Mouse (Mus musculus) spleen, adult 2 months (tissue): ENCODE results near the gene Sfxn1. TPM values are rescaled to one million over a fixed set of nuclear protein-coding genes. Genes with fewer than 3 reads are reported as not detected.

Experiments used
- DNase-seq, 2 experiments: peaks; one replicate each; pipeline versions ENCODE4 v3.0.0 to v3.0.0-alpha.2; 2012 to 2021; ENCODE audit warnings: low spot score in 2 of 2, low read depth in 1 of 2
- H3K27ac ChIP-seq: fragments of 200-500 bp; 2 replicates; pipeline ENCODE4 v1.5.1; 2012; ENCODE audit warnings: low read length, inconsistent platforms; ENCODE audit not compliant: insufficient read depth
- H3K27me3 ChIP-seq: fragments of 200-500 bp; 2 replicates; pipeline ENCODE4 v1.6.1; 2012; ENCODE audit warnings: mild to moderate bottlenecking, moderate library complexity, low read length, inconsistent platforms; ENCODE audit not compliant: control insufficient read depth, insufficient read depth
- H3K36me3 ChIP-seq: fragments of 200-500 bp; 2 replicates; pipeline ENCODE4 v1.6.1; 2012; ENCODE audit warnings: mild to moderate bottlenecking, low read length, inconsistent platforms; ENCODE audit not compliant: control insufficient read depth, insufficient read depth
- H3K4me1 ChIP-seq: fragments of 200-500 bp; 2 replicates; pipeline ENCODE4 v1.6.1; 2011; ENCODE audit warnings: inconsistent platforms; ENCODE audit not compliant: control insufficient read depth, insufficient read depth, insufficient read length
- H3K4me3 ChIP-seq: fragments of 200-500 bp; 2 replicates; pipeline ENCODE4 v1.5.1; 2011; ENCODE audit warnings: mild to moderate bottlenecking, inconsistent platforms; ENCODE audit not compliant: insufficient read depth, insufficient read length; ENCODE audit errors: extremely low read depth
- CTCF ChIP-seq: fragments of 200-500 bp; IDR thresholded peaks from 2 replicates; pipeline ENCODE4 v1.5.1; 2011; ENCODE audit warnings: mild to moderate bottlenecking, inconsistent platforms; ENCODE audit not compliant: insufficient read depth, insufficient read length, insufficient replicate concordance; ENCODE audit errors: extremely low read depth
- POLR2A ChIP-seq: fragments of 200-500 bp; IDR thresholded peaks from 2 replicates; pipeline ENCODE4 v1.6.1; 2011; ENCODE audit warnings: low read depth, low read length, inconsistent platforms
- WGBS: fragments of 180-500 bp; shearing (Covaris S2); methylation state at CpG from one replicate; pipeline ENCODE4 v1.1.7; 2018; 5-methylcytosine and 5-hydroxymethylcytosine counted together
- polyA plus RNA-seq: library from polyadenylated mRNA; depleted of rRNA; stranded (reverse); fragments of >200 nt; gene quantifications from 2 replicates; pipeline ENCODE4 v1.2.3, GENCODE M21; 2012

Sfxn1 gene
- polyA plus RNA-seq, 1 experiment = 8.7 TPM

DNA sequence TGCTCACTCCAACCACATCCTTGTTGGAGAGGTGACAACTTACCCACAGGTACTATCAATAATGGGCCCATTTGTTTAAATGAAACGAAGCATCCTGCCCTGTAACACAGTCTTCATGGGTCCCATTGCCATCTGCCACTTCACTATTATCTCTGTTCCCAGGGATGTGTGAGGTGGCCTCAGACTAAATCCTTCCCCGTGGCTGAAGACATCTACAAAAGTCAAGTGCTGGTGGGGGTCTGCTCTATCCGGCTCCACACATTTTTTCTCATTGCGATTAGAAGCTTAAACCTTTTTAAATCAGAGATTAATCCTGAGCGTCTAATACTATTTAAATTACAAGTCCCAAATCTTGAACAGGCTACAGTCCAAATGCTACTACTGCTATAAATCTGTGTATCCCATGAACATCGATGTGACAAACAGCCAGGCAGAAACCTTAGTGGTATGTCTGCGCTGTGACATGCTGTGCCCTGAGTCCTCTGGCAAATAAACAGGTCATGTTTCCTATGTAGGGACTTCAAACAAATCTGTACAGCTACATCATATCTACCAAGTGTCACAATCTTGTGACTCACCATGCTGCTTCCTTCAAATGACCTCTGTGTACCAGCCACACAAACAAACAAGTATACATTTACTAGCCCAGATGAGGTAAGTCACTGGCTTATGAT, 22.9 kb upstream of the Sfxn1 start:
- TF ChIP-seq CTCF = no peak
- TF ChIP-seq POLR2A = no peak
- Histone ChIP-seq H3K36me3 (no peaks in the 10 kb centered on the region), H3K4me1 (no peaks in the 10 kb centered on the region), H3K27ac (no peak overlapping the region), H3K27me3 (no peaks in the 10 kb centered on the region), H3K4me3 (no peak overlapping the region)
- WGBS = 85% methylated on average over 7 of the region's 7 CpGs
- DNase-seq = no peak

GRCm38 (mm10) chr13:54051641-54052040, 20.0 kb upstream of the Sfxn1 start:
- Histone ChIP-seq H3K4me1 (0 out of 2 replicates have a peak, but pooled peaks cover 4% of the 10 kb centered on the region), H3K4me3 (no peak overlapping the region; the same call in 1 of the 2 replicates), H3K36me3 (no peaks in the 10 kb centered on the region), H3K27me3 (peaks cover 7% of the 10 kb centered on the region), H3K27ac (no peak overlapping the region)
- 70% methylated on average over 7 of the region's 7 CpGs for WGBS
- TF ChIP-seq CTCF = no peak
- no peak for TF ChIP-seq POLR2A
- no peak for DNase-seq

- 3% methylated on average over 20 of the region's 20 CpGs for whole genome bisulfite sequencing
- H3K36me3 ChIP-seq = no peaks in the 10 kb centered on the region
- no peak overlapping the region for H3K27ac ChIP-seq
- H3K27me3 ChIP-seq = peaks cover 7% of the 10 kb centered on the region
- DNase-seq = no peak
- H3K4me3 ChIP-seq = no peak overlapping the region
- TF ChIP-seq POLR2A (no peak), CTCF (no peak)
- H3K4me1 ChIP-seq = 0 out of 2 replicates have a peak, but pooled peaks cover 4% of the 10 kb centered on the region
Observed at GRCm38 (mm10) chr13:54054962-54055361, 16.7 kb upstream of the Sfxn1 start.

DNA sequence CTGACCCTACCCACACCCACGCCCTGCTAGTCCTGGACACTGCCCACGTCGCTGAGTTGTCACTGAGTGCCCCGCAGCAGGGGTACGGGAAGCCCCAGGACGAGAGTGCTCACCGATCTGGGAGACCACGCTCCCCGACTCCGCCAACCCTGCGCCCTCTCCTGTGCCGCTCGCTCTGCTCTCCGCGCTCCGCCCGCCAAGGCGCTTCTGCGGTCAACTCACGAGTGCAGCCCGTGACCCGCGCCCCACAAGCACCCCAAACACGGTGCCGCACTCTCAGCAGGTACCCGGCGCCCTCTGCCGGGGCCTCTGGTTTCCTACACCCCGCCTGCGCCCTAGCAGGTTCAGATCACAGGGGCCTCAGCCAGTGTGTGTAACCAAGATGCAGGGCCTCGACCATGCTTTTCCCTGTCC, 16.2 kb upstream of the Sfxn1 start, which contains the start of gene Drd1:
Gene Drd1 (minus strand): TSS at position 258 of the 414 bp plus-strand sequence.
- Histone ChIP-seq H3K27me3 (peaks cover 7% of the 10 kb centered on the region), H3K4me3 (0 out of 2 replicates have a peak within 1 kb of the TSS, but pooled peaks have one; percentile 11), H3K27ac (no peak within 1 kb of the TSS), H3K4me1 (0 out of 2 replicates have a peak, but pooled peaks cover 4% of the 10 kb centered on the region), H3K36me3 (no peaks in the 10 kb centered on the region)
- no peak for TF ChIP-seq POLR2A
- peak; percentile 23; the same call in 1 of the 2 replicates for TF ChIP-seq CTCF
- WGBS = 1% methylated on average over 31 of the region's 31 CpGs
- peak; percentile 18 to 33 for DNase-seq

DNA sequence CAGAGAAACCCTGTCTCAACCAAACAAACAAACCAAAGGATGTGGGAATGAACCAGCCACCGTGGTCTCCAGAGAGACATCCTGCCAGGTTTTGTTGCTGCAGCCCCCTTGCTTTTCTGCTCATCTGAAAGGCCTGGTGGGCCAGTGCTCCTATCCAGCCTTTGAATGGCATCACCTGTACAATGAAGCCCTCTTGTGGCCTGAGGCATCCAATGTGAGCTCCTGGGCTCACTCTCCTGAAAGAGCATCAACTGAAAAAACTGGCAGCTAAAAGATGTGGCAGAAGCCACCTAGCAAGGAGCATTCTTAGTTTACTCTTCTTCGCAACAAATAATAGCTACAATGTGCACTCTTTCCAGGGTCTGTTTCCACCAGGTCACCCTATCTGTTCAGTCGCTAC, 9.6 kb upstream of the Sfxn1 start:
- TF ChIP-seq CTCF (no peak), POLR2A (no peak)

DNA sequence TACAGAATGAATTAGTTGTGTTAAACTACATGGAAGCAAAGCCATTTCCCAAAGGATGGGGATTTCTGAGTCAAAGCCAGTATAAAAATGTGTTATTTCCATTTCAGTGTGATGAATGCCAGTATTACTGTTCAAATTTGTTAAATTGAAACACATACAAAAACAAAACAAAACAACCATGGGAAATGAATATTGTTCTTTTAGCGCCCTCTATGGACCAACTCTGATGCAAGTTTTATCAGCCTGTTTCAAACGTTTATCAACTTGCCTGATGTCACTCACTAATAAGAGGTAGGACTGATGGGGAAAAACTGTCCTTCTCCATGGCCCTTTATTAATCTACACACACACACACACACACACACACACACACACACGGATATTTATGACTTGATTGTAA, 8.4 kb upstream of the Sfxn1 start:
- Histone ChIP-seq H3K27me3 (no peaks in the 10 kb centered on the region), H3K4me3 (no peak overlapping the region), H3K36me3 (no peaks in the 10 kb centered on the region), H3K27ac (no peak overlapping the region), H3K4me1 (no peaks in the 10 kb centered on the region)
- 3% methylated on average over 3 of the region's 3 CpGs for WGBS
- TF ChIP-seq CTCF (no peak), POLR2A (no peak)
- no peak for DNase-seq

More for the DNA sequence above, 9.6 kb upstream of the Sfxn1 start:
- no peak for DNase-seq
- H3K27me3 ChIP-seq = no peaks in the 10 kb centered on the region
- no peak overlapping the region for H3K27ac ChIP-seq
- WGBS = 78% methylated on average over 3 of the region's 3 CpGs
- H3K36me3 ChIP-seq = no peaks in the 10 kb centered on the region
- no peak overlapping the region for H3K4me3 ChIP-seq
- no peaks in the 10 kb centered on the region for H3K4me1 ChIP-seq

DNA sequence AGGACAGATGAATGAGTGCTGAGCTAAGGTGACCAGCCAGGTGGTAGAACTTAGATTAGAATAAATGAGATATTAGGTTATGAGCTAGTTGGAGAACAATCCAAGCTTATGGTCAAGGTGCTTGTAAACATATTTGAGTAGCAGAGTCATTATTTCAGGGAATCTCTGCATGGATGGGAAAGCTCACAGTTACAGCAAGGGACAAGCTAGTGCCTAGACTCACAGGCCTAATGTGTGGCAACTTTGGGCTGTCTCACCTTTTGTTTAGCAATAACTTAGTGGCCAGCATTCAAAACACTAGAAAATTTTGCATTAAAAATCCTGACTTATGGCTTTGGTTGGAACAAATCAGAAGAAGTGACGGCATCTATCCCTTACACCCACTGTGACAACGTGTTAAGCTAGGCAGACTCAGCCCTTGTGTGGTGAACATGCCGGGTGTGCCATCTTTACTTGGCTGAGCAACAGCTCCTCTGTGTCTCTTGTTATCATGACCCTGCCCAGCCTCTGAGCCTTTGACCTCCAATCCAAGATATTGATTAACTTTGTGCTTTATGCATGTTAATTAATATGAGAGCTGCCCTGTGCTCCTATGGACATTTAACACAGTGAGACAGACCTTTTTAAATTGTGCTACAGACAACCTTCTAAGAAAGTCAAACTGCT, 5.5 kb upstream of the Sfxn1 start:
- H3K27ac ChIP-seq = no peak overlapping the region
- WGBS = 84% methylated on average over 3 of the region's 3 CpGs

More for the DNA sequence above, 5.5 kb upstream of the Sfxn1 start:
- no peak for DNase-seq
- TF ChIP-seq POLR2A = no peak
- no peak for TF ChIP-seq CTCF
- Histone ChIP-seq H3K4me1 (no peaks in the 10 kb centered on the region), H3K27me3 (no peaks in the 10 kb centered on the region), H3K4me3 (no peak overlapping the region), H3K36me3 (no peaks in the 10 kb centered on the region)
